Mouse (Mus musculus) right cerebral cortex, postnatal 10 days (tissue): Measurements from ENCODE around the gene Foxd1.

Source experiments
- DNase-seq, 2 experiments: peaks; one replicate each; pipeline ENCODE4 v3.0.0; 2021; ENCODE audit warnings: low spot score in 2 of 2

Gene Foxd1

GRCm38 (mm10) chr13:98354090-98354801 lies at the start of gene Foxd1:
TSS of gene Foxd1 (plus strand) at chr13:98354242.
- DNase-seq = peak; percentile 28 to 31

- no peak for DNase-seq
Observed at GRCm38 (mm10) chr13:98305257-98305656, 48.8 kb upstream of the Foxd1 start.

- no peak for DNase-seq
Observed at GRCm38 (mm10) chr13:98306393-98306792, 47.6 kb upstream of the Foxd1 start.

- no peak for DNase-seq
Observed at GRCm38 (mm10) chr13:98306852-98307475, 47.1 kb upstream of the Foxd1 start.

- DNase-seq = no peak
Observed at GRCm38 (mm10) chr13:98308004-98308403, 46.0 kb upstream of the Foxd1 start.

GRCm38 (mm10) chr13:98308724-98309123 lies 45.3 kb upstream of the Foxd1 start:
- DNase-seq = no peak

GRCm38 (mm10) chr13:98311597-98311996 lies 42.4 kb upstream of the Foxd1 start:
- DNase-seq = no peak

- DNase-seq = no peak
Observed at GRCm38 (mm10) chr13:98313631-98314030, 40.4 kb upstream of the Foxd1 start.

GRCm38 (mm10) chr13:98315124-98315523 lies 38.9 kb upstream of the Foxd1 start:
- DNase-seq = no peak

GRCm38 (mm10) chr13:98316140-98316479 lies 37.9 kb upstream of the Foxd1 start:
- DNase-seq = no peak

GRCm38 (mm10) chr13:98316480-98317245 lies 37.4 kb upstream of the Foxd1 start, which contains the start of gene Btf3:
TSS of gene Btf3 (minus strand) at chr13:98317006.
- peak; percentile 95 to 96 for DNase-seq

GRCm38 (mm10) chr13:98317246-98317677 lies 36.8 kb upstream of the Foxd1 start:
- DNase-seq = no peak

GRCm38 (mm10) chr13:98317911-98318310 lies 36.1 kb upstream of the Foxd1 start:
- no peak for DNase-seq

GRCm38 (mm10) chr13:98325034-98325433 lies 29.0 kb upstream of the Foxd1 start:
- no peak for DNase-seq

- peak in 1 of 2 experiments; percentile 25 for DNase-seq
Observed at GRCm38 (mm10) chr13:98332106-98332505, 21.9 kb upstream of the Foxd1 start.

GRCm38 (mm10) chr13:98336205-98336604 lies 17.8 kb upstream of the Foxd1 start:
- DNase-seq = no peak

- DNase-seq = no peak
Observed at GRCm38 (mm10) chr13:98340506-98340905, 13.5 kb upstream of the Foxd1 start.

- DNase-seq = no peak
Observed at GRCm38 (mm10) chr13:98349491-98349890, 4.6 kb upstream of the Foxd1 start.

- peak in 1 of 2 experiments; percentile 39 for DNase-seq
Observed at GRCm38 (mm10) chr13:98351527-98351926, 2.5 kb upstream of the Foxd1 start.

- DNase-seq = no peak
Observed at GRCm38 (mm10) chr13:98352381-98352975, 1.6 kb upstream of the Foxd1 start.

- no peak for DNase-seq
Observed at GRCm38 (mm10) chr13:98353709-98354089, 343 bp upstream of the Foxd1 start.

GRCm38 (mm10) chr13:98354871-98355558 lies 973 bp downstream of the Foxd1 start:
- peak in 1 of 2 experiments; percentile 31 for DNase-seq
